Mouse (Mus musculus) forebrain, embryonic 11.5 days (tissue): ENCODE measurements around the gene Ttc8. TPM values are rescaled to one million over a fixed set of nuclear protein-coding genes. Genes with fewer than 3 reads are reported as not detected.
A peak's percentile ranks its signal among the peaks of the same experiment; 100 is the strongest.

ENCODE experiments used
- ATAC-seq: fragments of 200-750 bp; cut with Nextera tagmentation; replicated peaks from 2 replicates; pipeline ENCODE4 v1.8.0; 2017; ENCODE audit warnings: moderate TSS enrichment; ENCODE audit not compliant: low FRiP score
- DNase-seq: peaks from one replicate; pipeline ENCODE4 v3.0.0-alpha.2; 2017; ENCODE audit warnings: low spot score
- H3K27ac ChIP-seq: fragments of 300-500 bp; sonication (generic); 2 replicates; pipeline ENCODE4 v1.5.1; 2014; ENCODE audit warnings: low read depth, low read length
- H3K27me3 ChIP-seq: fragments of 300-500 bp; sonication (generic); 2 replicates; pipeline ENCODE4 v1.6.1; 2014; ENCODE audit warnings: mild to moderate bottlenecking, low read length, mixed read lengths; ENCODE audit not compliant: control insufficient read depth, insufficient read depth
- H3K36me3 ChIP-seq: fragments of 300-500 bp; sonication (generic); 2 replicates; pipeline ENCODE4 v1.6.1; 2014; ENCODE audit warnings: mild to moderate bottlenecking, low read length, moderate library complexity, mixed read lengths; ENCODE audit not compliant: control insufficient read depth, insufficient read depth
- H3K4me1 ChIP-seq: fragments of 300-500 bp; sonication (generic); replicated peaks from 2 replicates; pipeline ENCODE4 v1.6.1; 2014; ENCODE audit warnings: low read length, mixed read lengths; ENCODE audit not compliant: control insufficient read depth, insufficient read depth
- H3K4me2 ChIP-seq: fragments of 300-500 bp; sonication (generic); 2 replicates; pipeline ENCODE4 v1.6.1; 2014; ENCODE audit warnings: low read depth, mild to moderate bottlenecking, low read length, moderate library complexity, mixed read lengths; ENCODE audit not compliant: severe bottlenecking
- H3K4me3 ChIP-seq: fragments of 300-500 bp; sonication (generic); 2 replicates; pipeline ENCODE4 v1.5.1; 2014; ENCODE audit warnings: low read depth, low read length
- H3K9ac ChIP-seq: fragments of 300-500 bp; sonication (generic); 2 replicates; pipeline ENCODE4 v1.6.1; 2014; ENCODE audit warnings: low read length
- H3K9me3 ChIP-seq: fragments of 300-500 bp; sonication (generic); 2 replicates; pipeline ENCODE4 v1.6.1; 2016; ENCODE audit warnings: low read length, mixed read lengths; ENCODE audit not compliant: control insufficient read depth
- WGBS: fragments of 180-500 bp; shearing (Covaris S2); extraction: QIAGEN DNeasy Blood & Tissue Kit; methylation state at CpG from one replicate; pipeline ENCODE4 v1.1.7; 2014; 5-methylcytosine and 5-hydroxymethylcytosine counted together
- polyA plus RNA-seq: library from polyadenylated mRNA; unstranded; fragments of >200 nt; fragmentation: Nextera tagmentation; extraction: Ambion mirVana; gene quantifications from 2 replicates; pipeline ENCODE4 v1.2.1, GENCODE M21; 2014

Ttc8 gene
- 47.7 and 48.3 TPM in 2 replicates for polyA plus RNA-seq

DNA sequence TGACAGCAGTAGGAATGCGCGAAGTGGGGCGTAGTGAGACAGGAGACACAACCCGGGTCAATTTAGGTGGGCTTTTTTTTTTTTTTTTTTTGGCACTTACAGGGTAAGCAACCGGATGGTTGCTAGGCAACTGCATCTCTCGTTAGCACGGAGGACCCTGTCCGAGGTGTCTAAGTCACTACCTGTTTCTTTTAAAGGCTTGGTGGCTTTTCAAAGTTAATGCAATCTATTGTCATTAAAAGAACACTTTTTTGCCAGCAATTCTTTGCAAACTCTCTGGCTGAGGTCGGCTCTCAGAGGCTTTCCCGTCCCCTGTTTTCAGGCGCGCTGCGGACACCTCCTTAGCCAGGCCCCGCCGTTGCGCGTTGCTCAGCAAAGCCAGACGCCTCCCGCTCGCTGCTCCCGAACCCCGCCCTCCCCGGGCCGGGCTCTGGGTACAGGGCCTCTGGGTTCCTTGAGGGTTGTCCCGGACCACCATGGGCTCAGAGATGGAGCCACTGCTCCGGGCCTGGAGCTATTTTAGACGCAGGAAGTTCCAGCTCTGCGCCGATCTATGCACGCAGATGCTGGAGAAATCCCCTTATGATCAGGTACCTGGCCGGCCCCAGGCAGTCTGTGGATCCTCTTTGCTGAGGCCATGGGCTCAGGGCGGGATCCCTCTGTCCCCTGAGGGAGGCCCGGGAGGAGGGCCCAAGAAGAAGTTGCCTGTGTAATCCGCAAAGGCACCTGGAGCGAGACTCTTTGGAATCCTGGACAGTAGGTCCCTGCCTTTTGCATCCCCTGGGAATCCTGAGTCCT lies at the start of gene Ttc8:
Gene Ttc8, plus strand, starts transcription at position 381 of the 798 bp plus-strand sequence.
- WGBS = under 1% methylated on average over 35 of the region's 35 CpGs

DNA sequence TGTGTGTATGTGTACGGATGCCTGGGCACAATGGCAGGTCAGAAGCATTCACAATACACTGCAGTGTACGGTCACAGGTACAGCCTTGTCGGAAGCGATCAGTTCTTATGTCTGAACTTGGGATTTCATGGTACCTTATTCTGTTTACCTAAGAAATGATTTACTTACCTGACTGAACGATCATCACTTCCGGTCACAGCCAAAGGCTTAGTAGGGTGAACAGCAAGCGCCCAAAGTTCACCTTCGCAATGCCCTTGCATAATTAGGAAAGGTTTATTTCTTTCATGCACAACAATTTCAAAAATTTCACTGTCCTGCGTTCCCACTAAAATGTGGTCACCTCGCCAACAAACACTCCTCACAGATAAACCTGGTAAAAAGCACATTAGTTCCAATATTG lies 47.5 kb upstream of the Ttc8 start:
- no peak for ATAC-seq
- H3K27ac ChIP-seq = no peak overlapping the region
- no peaks in the 10 kb centered on the region for H3K4me1 ChIP-seq
- H3K9me3 ChIP-seq = no peaks in the 10 kb centered on the region
- no peak overlapping the region for H3K4me3 ChIP-seq
- H3K36me3 ChIP-seq = no peaks in the 10 kb centered on the region
- no peaks in the 10 kb centered on the region for H3K27me3 ChIP-seq
- no peak for DNase-seq
- H3K9ac ChIP-seq = no peak overlapping the region
- H3K4me2 ChIP-seq = no peak overlapping the region
- whole genome bisulfite sequencing = 94% methylated on average over 10 of the region's 10 CpGs

More for the DNA sequence above, at the start of gene Ttc8:
- peak within 1 kb of the TSS; percentile 68 for H3K27ac ChIP-seq
- peak within 1 kb of the TSS; percentile 52 for H3K4me2 ChIP-seq
- H3K9ac ChIP-seq = peak within 1 kb of the TSS; percentile 79
- H3K9me3 ChIP-seq = no peaks in the 10 kb centered on the region
- H3K36me3 ChIP-seq = no peaks in the 10 kb centered on the region
- peak; percentile 97 for ATAC-seq
- no peaks in the 10 kb centered on the region for H3K4me1 ChIP-seq
- peak within 1 kb of the TSS; percentile 49 for H3K4me3 ChIP-seq
- no peaks in the 10 kb centered on the region for H3K27me3 ChIP-seq
- peak; percentile 94 for DNase-seq

DNA sequence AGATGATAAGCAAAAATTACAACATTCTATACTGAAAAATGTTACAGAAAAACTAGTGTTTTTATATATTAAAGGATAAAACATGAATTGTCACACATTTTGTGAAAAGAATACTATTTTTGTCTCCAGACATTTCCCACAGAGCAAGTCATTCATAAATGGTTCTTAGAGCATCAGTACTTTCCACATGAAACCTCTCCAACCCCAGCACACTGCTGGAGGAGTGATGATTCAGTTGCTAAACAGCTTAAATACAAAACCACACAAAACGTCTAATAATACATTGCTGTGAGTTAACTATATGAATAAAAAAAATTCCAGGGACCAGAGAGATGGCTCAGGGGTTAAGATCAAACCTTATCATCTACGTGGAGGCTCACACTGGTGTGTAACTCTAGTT lies 45.2 kb upstream of the Ttc8 start:
- DNase-seq = no peak
- whole genome bisulfite sequencing = 78% methylated on average over 2 of the region's 2 CpGs

DNA sequence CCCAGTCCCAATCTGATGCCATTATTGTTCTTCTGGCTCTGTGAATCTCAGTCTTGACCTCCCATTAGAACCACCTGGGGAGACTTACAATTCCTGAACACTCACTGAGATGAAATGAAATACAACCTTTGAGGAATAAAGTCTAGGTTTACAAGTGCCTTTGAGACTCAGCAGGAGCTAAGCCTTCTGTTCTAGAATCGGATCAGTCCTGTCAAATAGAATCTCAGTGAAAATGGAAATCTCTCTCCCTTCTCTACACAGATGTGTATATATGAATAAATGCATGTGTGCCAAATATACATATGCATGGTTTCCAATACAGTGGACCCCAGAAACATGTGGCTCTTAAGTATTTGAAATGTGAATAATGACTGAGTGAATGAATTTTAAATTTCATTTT lies 41.7 kb upstream of the Ttc8 start:
- WGBS = 33% methylated on average over 1 of the region's 1 CpGs
- Histone ChIP-seq H3K27me3 (no peaks in the 10 kb centered on the region), H3K4me3 (no peak overlapping the region), H3K9ac (no peak overlapping the region), H3K9me3 (no peaks in the 10 kb centered on the region), H3K4me1 (no peaks in the 10 kb centered on the region), H3K36me3 (no peaks in the 10 kb centered on the region; the same call in 1 of the 2 replicates), H3K4me2 (no peak overlapping the region), H3K27ac (no peak overlapping the region)
- ATAC-seq (peak; percentile 61; the same call in 1 of the 2 replicates), DNase-seq (no peak)

More for the DNA sequence above, 45.2 kb upstream of the Ttc8 start:
- no peak overlapping the region for H3K9ac ChIP-seq
- no peaks in the 10 kb centered on the region for H3K27me3 ChIP-seq
- no peaks in the 10 kb centered on the region for H3K36me3 ChIP-seq
- H3K9me3 ChIP-seq = no peaks in the 10 kb centered on the region
- H3K4me1 ChIP-seq = no peaks in the 10 kb centered on the region
- H3K27ac ChIP-seq = no peak overlapping the region
- no peak overlapping the region for H3K4me2 ChIP-seq
- H3K4me3 ChIP-seq = no peak overlapping the region
- no peak for ATAC-seq

DNA sequence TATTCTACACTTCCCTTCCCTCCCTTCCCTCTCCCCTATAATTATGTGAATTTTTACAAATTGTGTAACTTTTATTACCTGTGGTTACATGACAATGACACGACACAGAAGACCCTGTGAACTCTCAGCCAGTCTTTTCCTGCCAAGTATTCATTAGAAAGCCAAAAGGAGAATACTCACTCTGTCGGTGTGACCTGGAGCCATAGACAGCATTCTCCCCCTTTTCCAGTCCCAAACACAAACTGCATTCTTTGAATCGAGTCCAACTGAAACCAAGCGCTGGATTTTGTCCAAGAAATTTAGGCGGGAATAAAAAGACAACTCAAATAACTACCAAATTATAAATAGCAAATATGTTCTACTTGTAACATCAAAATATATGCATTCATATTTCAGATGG lies 38.6 kb upstream of the Ttc8 start:
- ATAC-seq = no peak
- H3K4me1 ChIP-seq = no peaks in the 10 kb centered on the region
- no peaks in the 10 kb centered on the region for H3K27me3 ChIP-seq
- no peak for DNase-seq
- no peaks in the 10 kb centered on the region; the same call in 1 of the 2 replicates for H3K36me3 ChIP-seq
- no peaks in the 10 kb centered on the region for H3K9me3 ChIP-seq
- no peak overlapping the region for H3K4me3 ChIP-seq
- H3K27ac ChIP-seq = no peak overlapping the region
- H3K9ac ChIP-seq = no peak overlapping the region
- H3K4me2 ChIP-seq = no peak overlapping the region
- 75% methylated on average over 5 of the region's 5 CpGs for WGBS

DNA sequence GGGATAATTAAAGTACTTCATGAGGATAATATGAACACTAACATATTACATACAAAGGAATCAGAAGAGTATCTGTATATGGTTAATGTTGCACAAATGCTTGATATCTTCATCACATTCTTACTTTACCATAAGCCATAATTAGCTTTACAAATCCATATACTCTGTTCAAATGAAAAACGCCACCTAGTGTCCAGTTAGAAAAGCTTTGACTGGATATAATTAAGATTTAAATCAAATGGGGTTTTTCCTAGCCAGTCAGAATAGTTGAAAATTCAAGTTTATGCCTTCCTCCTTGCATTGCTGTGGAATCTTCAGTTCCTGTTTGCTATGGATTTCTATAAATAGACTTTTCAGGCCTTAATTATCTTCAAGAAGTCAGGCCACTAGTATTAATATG lies 35.9 kb upstream of the Ttc8 start:
- Histone ChIP-seq H3K9ac (no peak overlapping the region), H3K4me2 (no peak overlapping the region), H3K4me3 (no peak overlapping the region), H3K27me3 (no peaks in the 10 kb centered on the region), H3K9me3 (no peaks in the 10 kb centered on the region), H3K27ac (no peak overlapping the region), H3K36me3 (no peaks in the 10 kb centered on the region; the same call in 1 of the 2 replicates), H3K4me1 (no peaks in the 10 kb centered on the region)
- DNase-seq = no peak
- 0% methylated on average over 1 of the region's 1 CpGs for WGBS
- ATAC-seq = no peak

DNA sequence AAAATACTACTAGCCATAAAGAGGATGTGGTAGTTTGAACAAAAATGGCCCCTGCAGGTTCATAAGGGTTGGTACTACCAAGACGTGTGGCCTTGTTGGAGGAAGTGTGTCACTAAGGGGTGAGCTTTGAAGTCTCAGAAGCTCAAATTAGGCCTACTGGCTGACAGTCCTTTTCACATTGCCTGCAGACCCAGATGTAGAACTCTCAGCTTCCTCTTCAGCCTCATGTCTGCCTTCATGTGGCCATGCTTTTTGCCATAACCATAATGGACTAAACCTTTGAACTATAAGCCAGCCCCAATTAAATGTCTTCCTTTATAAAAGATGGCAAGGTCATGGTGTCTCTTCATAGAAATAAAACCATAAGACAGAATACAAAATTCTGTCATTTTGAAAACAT lies 23.6 kb upstream of the Ttc8 start:
- Histone ChIP-seq H3K27ac (no peak overlapping the region), H3K27me3 (no peaks in the 10 kb centered on the region), H3K4me1 (peaks cover 4% of the 10 kb centered on the region; the same call in 1 of the 2 replicates), H3K9ac (no peak overlapping the region), H3K4me3 (no peak overlapping the region), H3K9me3 (no peaks in the 10 kb centered on the region), H3K36me3 (no peaks in the 10 kb centered on the region), H3K4me2 (no peak overlapping the region)
- 83% methylated on average over 1 of the region's 1 CpGs for WGBS
- ATAC-seq (no peak), DNase-seq (no peak)

DNA sequence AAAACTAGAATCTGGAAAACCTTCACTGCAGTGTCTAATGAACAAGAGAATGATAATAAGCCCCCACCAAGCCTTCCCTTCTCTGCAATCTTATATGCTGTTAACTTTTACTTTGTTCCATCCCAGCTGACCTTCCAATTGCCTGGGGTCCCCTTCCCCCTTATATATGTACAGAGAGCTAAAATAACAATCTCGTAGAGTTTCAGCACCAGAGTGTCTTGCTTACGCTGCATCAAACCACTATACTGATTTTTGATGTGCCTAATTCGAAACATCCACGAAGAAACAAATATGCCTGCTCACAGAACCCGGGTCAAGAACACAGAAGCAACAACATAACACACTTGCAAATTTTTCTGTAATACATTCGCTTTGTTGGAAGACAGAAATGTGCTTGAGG lies 20.7 kb upstream of the Ttc8 start:
- no peak overlapping the region for H3K27ac ChIP-seq

More for the DNA sequence above, 20.7 kb upstream of the Ttc8 start:
- WGBS = 59% methylated on average over 6 of the region's 6 CpGs
- no peak for DNase-seq
- Histone ChIP-seq H3K27me3 (no peaks in the 10 kb centered on the region), H3K4me1 (peaks cover 4% of the 10 kb centered on the region; the same call in 1 of the 2 replicates), H3K9ac (peak overlapping the region; percentile 81), H3K9me3 (no peaks in the 10 kb centered on the region), H3K4me2 (peak overlapping the region; percentile 67), H3K36me3 (no peaks in the 10 kb centered on the region), H3K4me3 (peak overlapping the region; percentile 89)
- no peak for ATAC-seq
